Mouse (Mus musculus) CH12.LX (cell line): ENCODE results near the gene 1700067K01Rik. TPM values are rescaled to one million over a fixed set of nuclear protein-coding genes. Genes with fewer than 3 reads are reported as not detected.

Source experiments
- DNase-seq: peaks from one replicate; pipeline ENCODE4 v3.0.0-alpha.2; 2013; ENCODE audit errors: extremely low read depth
- H3K27ac ChIP-seq: 2 replicates; pipeline ENCODE4 v1.5.1; 2012; ENCODE audit warnings: low read depth, mild to moderate bottlenecking, control low read depth, moderate library complexity; ENCODE audit not compliant: insufficient read depth
- H3K27me3 ChIP-seq: replicated peaks from 2 replicates; pipeline ENCODE3; 2012; ENCODE audit warnings: inconsistent platforms
- H3K36me3 ChIP-seq, 2 experiments: replicated peaks in 1 of 2; 2 replicates each; pipeline versions ENCODE3 to v1.6.1; 2012; ENCODE audit warnings: inconsistent platforms in 1 of 2, low read length in 1 of 2, mild to moderate bottlenecking in 1 of 2, mixed read lengths in 1 of 2, moderate library complexity in 1 of 2; ENCODE audit not compliant: control insufficient read depth in 1 of 2, insufficient read depth in 1 of 2
- H3K4me1 ChIP-seq, 2 experiments: 2 replicates each; pipeline ENCODE4 v1.6.1; 2012; ENCODE audit warnings: inconsistent platforms in 1 of 2, moderate library complexity in 1 of 2; ENCODE audit not compliant: insufficient read depth in 2 of 2, control insufficient read depth in 1 of 2
- H3K4me2 ChIP-seq: 2 replicates; pipeline ENCODE4 v1.6.1; 2012; ENCODE audit warnings: low read depth, mild to moderate bottlenecking, control low read depth; ENCODE audit not compliant: poor library complexity, insufficient read depth, severe bottlenecking
- H3K4me3 ChIP-seq, 3 experiments: fragments of 150-350 bp in 1 of 3; sonication (generic) in 1 of 3; replicated peaks in 1 of 3; 2 replicates each; pipeline versions ENCODE3 to v1.5.1; 2011 to 2012; ENCODE audit warnings: low read depth in 2 of 3, low read length in 2 of 3, mild to moderate bottlenecking in 2 of 3, moderate library complexity in 2 of 3, control low read depth in 1 of 3, improper control_type of control experiment in 1 of 3, inconsistent platforms in 1 of 3, mixed read lengths in 1 of 3; ENCODE audit not compliant: poor library complexity in 1 of 3
- H3K79me2 ChIP-seq: replicated peaks from 2 replicates; pipeline ENCODE4 v1.6.1; 2012; ENCODE audit warnings: mild to moderate bottlenecking, moderate library complexity; ENCODE audit not compliant: control insufficient read depth, poor library complexity, insufficient read depth, severe bottlenecking; ENCODE audit errors: extremely low read depth
- H3K9ac ChIP-seq: 2 replicates; pipeline ENCODE4 v1.6.1; 2012; ENCODE audit warnings: low read depth, mild to moderate bottlenecking, control low read depth, moderate library complexity; ENCODE audit not compliant: insufficient read depth
- H3K9me3 ChIP-seq: replicated peaks from 2 replicates; pipeline ENCODE3; 2012; ENCODE audit warnings: low read length, inconsistent platforms, mixed read lengths
- CHD2 ChIP-seq: IDR thresholded peaks from 2 replicates; pipeline ENCODE4 v1.6.1; 2011; ENCODE audit warnings: low read length, improper control_type of control experiment
- EP300 ChIP-seq: IDR thresholded peaks from 2 replicates; pipeline ENCODE4 v1.6.1; 2011; ENCODE audit warnings: low read length, improper control_type of control experiment
- IRF4 ChIP-seq: IDR thresholded peaks from 2 replicates; pipeline ENCODE4 v1.6.1; 2014; ENCODE audit warnings: low read depth, mild to moderate bottlenecking, inconsistent platforms, low read length, improper control_type of control experiment
- MAX ChIP-seq: IDR thresholded peaks from 2 replicates; pipeline ENCODE4 v1.6.1; 2011; ENCODE audit warnings: low read length, improper control_type of control experiment
- MAZ ChIP-seq: IDR thresholded peaks from 2 replicates; pipeline ENCODE4 v1.6.1; 2012; ENCODE audit warnings: low read depth, mild to moderate bottlenecking, inconsistent platforms, low read length, improper control_type of control experiment, moderate library complexity
- POLR2AphosphoS2 ChIP-seq: IDR thresholded peaks from 2 replicates; pipeline ENCODE4 v1.6.1; 2011; ENCODE audit warnings: low read depth, low read length, improper control_type of control experiment
- RAD21 ChIP-seq: IDR thresholded peaks from 2 replicates; pipeline ENCODE4 v1.6.1; 2011; ENCODE audit warnings: low read depth, mild to moderate bottlenecking, low read length, improper control_type of control experiment, moderate library complexity
- SIN3A ChIP-seq: IDR thresholded peaks from 2 replicates; pipeline ENCODE4 v1.6.1; 2012; ENCODE audit warnings: low read length, improper control_type of control experiment, inconsistent platforms
- TBP ChIP-seq: conservative IDR thresholded peaks from 2 replicates; pipeline ENCODE4 v1.6.1; 2011; ENCODE audit warnings: low read depth, low read length, improper control_type of control experiment
- TCF12 ChIP-seq: IDR thresholded peaks from 2 replicates; pipeline ENCODE4 v1.6.1; 2014; ENCODE audit warnings: low read depth, mild to moderate bottlenecking, inconsistent platforms, low read length, improper control_type of control experiment
- USF1 ChIP-seq: IDR thresholded peaks from 2 replicates; pipeline ENCODE4 v1.6.1; 2014; ENCODE audit warnings: low read depth, mild to moderate bottlenecking, inconsistent platforms, low read length, improper control_type of control experiment
- ZC3H11A ChIP-seq: IDR thresholded peaks from 2 replicates; pipeline ENCODE4 v1.6.1; 2012; ENCODE audit warnings: low read depth, mild to moderate bottlenecking, inconsistent platforms, low read length, improper control_type of control experiment
- dilution Hi-C: fragments of 300-500 bp; cut with MboI; formaldehyde crosslinking; loops from 2 replicates; pipeline ENCODE4 v1.14.3; 2020; ENCODE audit warnings: low sequenced_read_pairs; ENCODE audit not compliant: extremely low pct_unique_long_range_greater_than_20kb, extremely low pct_ligation_motif_present
- in situ Hi-C: fragments of 300-500 bp; cut with MboI; formaldehyde crosslinking; loops from 3 replicates; pipeline ENCODE4 v1.14.3; 2019; ENCODE audit warnings: low sequenced_read_pairs, low pct_ligation_motif_present, low pct_unique_long_range_greater_than_20kb, mixed read lengths
- polyA plus RNA-seq: library from polyadenylated mRNA; unstranded; fragments of >175 nt; gene quantifications from 2 replicates; pipeline ENCODE4 v1.2.1, GENCODE M21; 2012; ENCODE audit warnings: low read depth; ENCODE audit not compliant: insufficient read length
- total RNA-seq, 2 experiments: library from RNA; depleted of rRNA; stranded (reverse); fragments of 300-350 nt in 1 of 2; fragments of >200 nt in 1 of 2; gene quantifications; 2 replicates each; pipeline ENCODE4 v1.2.3; 2012 to 2014

Gene 1700067K01Rik
- total and polyA plus RNA-seq, 3 experiments, result 0.38 to 0.67 TPM; not detected in 1

DNA sequence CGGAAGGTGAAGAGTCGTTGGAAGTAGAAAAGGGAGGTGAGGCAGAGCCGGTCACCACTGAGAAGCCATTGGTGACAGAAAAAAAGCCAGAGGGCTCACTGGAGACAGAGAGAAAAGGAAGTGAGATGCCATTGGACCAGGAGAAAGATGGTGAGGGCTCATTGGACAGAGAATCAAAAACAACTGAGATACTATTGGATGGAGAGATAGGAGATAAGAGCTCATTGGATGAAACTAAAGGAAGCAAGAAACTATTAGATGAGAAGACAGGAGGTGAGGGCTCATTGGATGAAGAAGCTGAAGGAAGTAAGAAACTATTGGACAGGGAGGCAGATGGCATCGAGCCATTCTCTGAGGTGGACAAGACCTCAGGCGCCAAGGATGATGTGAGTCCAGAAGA is 28.0 kb downstream of the 1700067K01Rik start:
- peaks cover 1% of the 10 kb centered on the region for H3K27me3 ChIP-seq
- no peak overlapping the region for H3K27ac ChIP-seq
- in situ Hi-C loops (loop anchor here (25.0 kb wide), 1 partner anchor 308 kb away; no protein-coding TSS in a partner anchor), dilution Hi-C loops (no loop called here)
- no peak for TF ChIP-seq CHD2
- TF ChIP-seq USF1, result no peak
- TF ChIP-seq MAZ, result no peak
- TF ChIP-seq ZC3H11A, result no peak
- TF ChIP-seq MAX, result no peak
- TF ChIP-seq POLR2AphosphoS2, result no peak
- TF ChIP-seq IRF4, result no peak
- no peaks in the 10 kb centered on the region for H3K9me3 ChIP-seq
- H3K36me3 ChIP-seq, result peaks cover 0 to 38% of the 10 kb centered on the region in 2 experiments
- H3K9ac ChIP-seq, result no peak overlapping the region
- no peak overlapping the region for H3K4me3 ChIP-seq
- H3K79me2 ChIP-seq, result no peaks in the 10 kb centered on the region
- H3K4me2 ChIP-seq, result no peak overlapping the region
- peaks cover 2 to 4% of the 10 kb centered on the region in 2 experiments; a peak in 3 of 4 replicates for H3K4me1 ChIP-seq
- DNase-seq, result peak; percentile 19

DNA sequence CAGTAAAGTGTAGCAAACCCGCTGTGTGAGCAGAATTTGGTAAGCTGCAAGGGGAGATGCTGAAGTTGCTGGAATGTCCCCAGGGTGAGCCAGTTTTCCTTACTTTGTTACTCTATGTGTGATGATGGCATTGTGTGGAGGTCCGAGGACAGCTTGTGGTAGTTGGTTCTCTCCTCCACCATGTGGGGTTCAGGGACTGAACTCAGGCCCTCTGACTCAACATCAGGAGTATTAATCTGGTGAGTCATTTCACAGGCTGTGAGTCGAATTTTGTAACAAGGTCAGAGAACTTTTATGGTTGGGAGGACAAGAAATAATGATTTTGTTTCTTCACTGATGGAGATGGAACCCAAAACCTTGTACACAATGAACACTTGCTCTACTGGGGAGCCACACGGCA is 31.5 kb downstream of the 1700067K01Rik start:
- dilution Hi-C loops, result no loop called here
- no peak overlapping the region for H3K4me3 ChIP-seq
- H3K79me2 ChIP-seq, result no peaks in the 10 kb centered on the region
- H3K27me3 ChIP-seq, result no peaks in the 10 kb centered on the region
- peaks cover under 1 to 2% of the 10 kb centered on the region in 2 experiments; a peak in 3 of 4 replicates for H3K4me1 ChIP-seq
- in situ Hi-C loops, result loop anchor here (25.0 kb wide), 1 partner anchor 305 kb away; no protein-coding TSS in a partner anchor
- no peak overlapping the region for H3K4me2 ChIP-seq
- peaks cover 0 to 49% of the 10 kb centered on the region in 2 experiments for H3K36me3 ChIP-seq
- H3K9ac ChIP-seq, result no peak overlapping the region
- TF ChIP-seq EP300 (no peak), ZC3H11A (no peak), SIN3A (no peak), TCF12 (no peak), MAX (no peak), TBP (no peak)
- no peak overlapping the region for H3K27ac ChIP-seq
- no peak for DNase-seq
- H3K9me3 ChIP-seq, result no peaks in the 10 kb centered on the region

DNA sequence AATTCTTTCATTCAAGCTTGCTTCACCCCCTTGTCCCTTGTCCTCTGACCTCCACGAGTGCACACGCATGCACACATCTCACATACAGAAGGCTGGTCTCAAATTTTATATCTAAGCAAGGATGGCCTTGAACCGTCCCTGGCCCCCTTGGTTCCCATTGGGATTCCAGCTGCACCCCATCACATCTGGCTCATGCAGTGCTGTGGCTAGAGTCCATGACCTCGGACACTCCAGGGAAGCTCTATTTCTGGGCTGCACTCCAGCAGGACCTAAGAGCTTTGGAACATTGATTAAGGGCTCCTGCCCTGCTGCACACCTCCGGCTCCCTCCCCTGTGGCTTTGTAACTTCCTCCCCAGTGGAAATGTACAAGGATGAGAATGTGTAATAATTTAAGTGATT is 36.7 kb downstream of the 1700067K01Rik start:
- Histone ChIP-seq H3K9me3 (no peaks in the 10 kb centered on the region), H3K27ac (no peak overlapping the region), H3K27me3 (no peaks in the 10 kb centered on the region), H3K4me2 (no peak overlapping the region), H3K4me3 (no peak overlapping the region), H3K36me3 (peaks cover 0 to 40% of the 10 kb centered on the region in 2 experiments), H3K79me2 (no peaks in the 10 kb centered on the region), H3K4me1 (peaks cover 6 to 19% of the 10 kb centered on the region in 2 experiments), H3K9ac (no peak overlapping the region)
- in situ Hi-C loops, result loop anchor here (5.0 to 25.0 kb wide), 2 partner anchors 134 to 299 kb away; no protein-coding TSS in a partner anchor
- dilution Hi-C loops, result no loop called here
- DNase-seq, result no peak
- TF ChIP-seq RAD21, result no peak
